Mouse (Mus musculus): ENCODE measurements at regions not wholly inside any gene's neighbourhood (a gene's known extent, or its start where the extent isn't known, plus 50 kb on each side); places are given as distances from the start of the nearest gene placed in this dataset.
A peak's percentile ranks its signal among the peaks of the same experiment; 100 is the strongest.

DNA sequence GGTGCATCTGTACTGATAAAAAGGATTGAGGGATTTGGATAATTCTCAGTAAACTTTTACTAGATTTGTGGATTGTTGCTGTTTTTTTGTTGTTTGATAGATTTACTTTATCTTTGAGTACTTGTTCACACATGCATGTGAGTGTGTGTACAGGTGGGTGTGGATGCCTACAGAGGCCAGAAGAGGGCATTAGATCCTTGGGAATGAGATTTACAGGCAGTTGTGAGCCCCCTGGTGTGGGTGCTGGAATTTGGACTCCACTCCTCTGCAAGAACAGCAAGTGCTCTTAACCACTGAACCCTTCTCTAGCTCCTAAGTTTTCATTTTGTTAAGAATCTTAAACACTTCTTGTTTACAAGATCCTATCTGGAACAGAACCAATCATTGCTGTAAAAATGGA, 303.5 kb upstream of the Mgmt start:
- no peak overlapping the region for H3K4me2 ChIP-seq (ENCODE audit: low read depth, severe bottlenecking)
- H3K36me3 ChIP-seq (ENCODE audit: control insufficient read depth, insufficient read depth, low read length), result no peaks in the 10 kb centered on the region
- H3K27ac ChIP-seq (replicated peaks; ENCODE audit: low read depth, low read length), result no peak overlapping the region
- H3K27me3 ChIP-seq (ENCODE audit: control insufficient read depth, insufficient read depth, low read length), result no peaks in the 10 kb centered on the region
- H3K9me3 ChIP-seq (ENCODE audit: control insufficient read depth, low read length), result no peaks in the 10 kb centered on the region
- no peak for DNase-seq (ENCODE audit: low spot score)
- H3K4me3 ChIP-seq (ENCODE audit: low read depth, low read length), result no peak overlapping the region
- ATAC-seq (ENCODE audit: insufficient number of reproducible peaks, low FRiP score, low TSS enrichment, low read depth), result no peak
- no peaks in the 10 kb centered on the region for H3K4me1 ChIP-seq (ENCODE audit: control insufficient read depth, insufficient read depth, low read length)
- H3K9ac ChIP-seq (ENCODE audit: low read length), result no peak overlapping the region

DNA sequence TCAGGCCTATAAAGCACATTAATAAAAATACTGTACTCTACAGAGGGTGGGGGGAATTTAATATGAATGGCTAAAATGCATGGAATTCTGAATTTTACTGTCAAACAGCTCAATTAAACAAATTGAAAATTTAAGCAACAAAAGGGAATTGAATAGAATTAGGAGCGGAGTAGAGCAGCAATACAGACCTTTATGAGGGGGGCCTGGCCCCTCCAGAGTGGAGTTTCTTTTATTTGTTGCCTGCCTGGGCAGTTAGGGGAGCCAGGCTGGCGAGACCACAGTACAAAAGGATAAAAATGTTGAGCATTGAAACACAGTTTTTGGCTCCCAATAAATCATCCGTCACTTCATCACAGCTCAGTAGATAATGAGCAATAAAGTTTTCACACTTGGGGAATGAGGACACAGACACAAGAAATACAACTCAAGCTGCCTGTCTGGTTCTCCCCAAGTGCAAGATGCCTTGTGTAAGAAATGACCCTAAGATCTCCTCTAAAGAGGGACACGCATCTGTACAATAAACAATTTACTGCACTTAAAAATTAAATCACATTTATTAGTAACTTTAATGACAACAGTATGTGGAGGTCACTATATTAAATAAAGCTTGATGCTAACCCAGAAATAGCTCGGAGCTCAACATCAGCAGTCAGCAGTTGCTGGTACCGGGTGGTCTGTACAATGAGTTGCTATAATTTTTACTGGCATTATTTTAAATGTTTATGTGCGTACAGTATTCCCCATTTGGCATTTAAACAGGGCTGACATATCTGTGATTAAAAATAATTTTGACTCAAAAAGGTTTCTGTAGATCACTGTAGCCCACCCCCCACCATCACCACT, 286.9 kb upstream of the Mgmt start:
- 41% methylated on average over 7 of the region's 7 CpGs for WGBS
- no peak for DNase-seq (ENCODE audit: low spot score)
- ATAC-seq (ENCODE audit: insufficient number of reproducible peaks, low FRiP score, low TSS enrichment, low read depth), result no peak
- Histone ChIP-seq H3K4me1 (ENCODE audit: control insufficient read depth, insufficient read depth, low read length) (peaks cover 12% of the 10 kb centered on the region), H3K36me3 (ENCODE audit: control insufficient read depth, insufficient read depth, low read length) (no peaks in the 10 kb centered on the region), H3K9ac (ENCODE audit: low read length) (no peak overlapping the region), H3K4me2 (ENCODE audit: low read depth, severe bottlenecking) (no peak overlapping the region), H3K27me3 (ENCODE audit: control insufficient read depth, insufficient read depth, low read length) (no peaks in the 10 kb centered on the region), H3K27ac (replicated peaks; ENCODE audit: low read depth, low read length) (no peak overlapping the region), H3K4me3 (ENCODE audit: low read depth, low read length) (no peak overlapping the region), H3K9me3 (ENCODE audit: control insufficient read depth, low read length) (no peaks in the 10 kb centered on the region)

GRCm38 (mm10) chr7:136613496-136613895, 280.9 kb upstream of the Mgmt start:
- H3K4me1 ChIP-seq (ENCODE audit: control insufficient read depth, insufficient read depth, low read length), result peaks cover 4% of the 10 kb centered on the region
- no peak overlapping the region for H3K9ac ChIP-seq (ENCODE audit: low read length)
- no peak overlapping the region for H3K27ac ChIP-seq (replicated peaks; ENCODE audit: low read depth, low read length)
- no peaks in the 10 kb centered on the region for H3K9me3 ChIP-seq (ENCODE audit: control insufficient read depth, low read length)
- ATAC-seq (ENCODE audit: insufficient number of reproducible peaks, low FRiP score, low TSS enrichment, low read depth), result no peak
- no peaks in the 10 kb centered on the region for H3K27me3 ChIP-seq (ENCODE audit: control insufficient read depth, insufficient read depth, low read length)
- DNase-seq (ENCODE audit: low spot score), result no peak
- WGBS, result 67% methylated on average over 4 of the region's 4 CpGs
- no peak overlapping the region for H3K4me2 ChIP-seq (ENCODE audit: low read depth, severe bottlenecking)
- H3K36me3 ChIP-seq (ENCODE audit: control insufficient read depth, insufficient read depth, low read length), result no peaks in the 10 kb centered on the region
- no peak overlapping the region for H3K4me3 ChIP-seq (ENCODE audit: low read depth, low read length)

GRCm38 (mm10) chr7:136624496-136624895, 269.9 kb upstream of the Mgmt start:
- Histone ChIP-seq H3K4me2 (ENCODE audit: low read depth, severe bottlenecking) (no peak overlapping the region), H3K9ac (ENCODE audit: low read length) (no peak overlapping the region), H3K27ac (replicated peaks; ENCODE audit: low read depth, low read length) (no peak overlapping the region), H3K36me3 (ENCODE audit: control insufficient read depth, insufficient read depth, low read length) (no peaks in the 10 kb centered on the region), H3K4me1 (ENCODE audit: control insufficient read depth, insufficient read depth, low read length) (no peaks in the 10 kb centered on the region), H3K27me3 (ENCODE audit: control insufficient read depth, insufficient read depth, low read length) (no peaks in the 10 kb centered on the region), H3K4me3 (ENCODE audit: low read depth, low read length) (no peak overlapping the region), H3K9me3 (ENCODE audit: control insufficient read depth, low read length) (no peaks in the 10 kb centered on the region)
- DNase-seq (ENCODE audit: low spot score) (no peak), ATAC-seq (ENCODE audit: insufficient number of reproducible peaks, low FRiP score, low TSS enrichment, low read depth) (no peak)
- 53% methylated on average over 4 of the region's 4 CpGs for WGBS

GRCm38 (mm10) chr7:136631089-136631488, 263.3 kb upstream of the Mgmt start:
- H3K9me3 ChIP-seq (ENCODE audit: control insufficient read depth, low read length), result no peaks in the 10 kb centered on the region
- DNase-seq (ENCODE audit: low spot score), result no peak
- no peak overlapping the region for H3K9ac ChIP-seq (ENCODE audit: low read length)
- no peak overlapping the region for H3K4me2 ChIP-seq (ENCODE audit: low read depth, severe bottlenecking)
- 88% methylated on average over 3 of the region's 3 CpGs for WGBS
- H3K4me3 ChIP-seq (ENCODE audit: low read depth, low read length), result no peak overlapping the region
- peaks cover 6% of the 10 kb centered on the region for H3K4me1 ChIP-seq (ENCODE audit: control insufficient read depth, insufficient read depth, low read length)
- no peaks in the 10 kb centered on the region for H3K36me3 ChIP-seq (ENCODE audit: control insufficient read depth, insufficient read depth, low read length)
- no peak overlapping the region for H3K27ac ChIP-seq (replicated peaks; ENCODE audit: low read depth, low read length)
- 0 out of 2 replicates have a peak, but pooled peaks cover 3% of the 10 kb centered on the region for H3K27me3 ChIP-seq (ENCODE audit: control insufficient read depth, insufficient read depth, low read length)
- ATAC-seq (ENCODE audit: insufficient number of reproducible peaks, low FRiP score, low TSS enrichment, low read depth), result no peak

DNA sequence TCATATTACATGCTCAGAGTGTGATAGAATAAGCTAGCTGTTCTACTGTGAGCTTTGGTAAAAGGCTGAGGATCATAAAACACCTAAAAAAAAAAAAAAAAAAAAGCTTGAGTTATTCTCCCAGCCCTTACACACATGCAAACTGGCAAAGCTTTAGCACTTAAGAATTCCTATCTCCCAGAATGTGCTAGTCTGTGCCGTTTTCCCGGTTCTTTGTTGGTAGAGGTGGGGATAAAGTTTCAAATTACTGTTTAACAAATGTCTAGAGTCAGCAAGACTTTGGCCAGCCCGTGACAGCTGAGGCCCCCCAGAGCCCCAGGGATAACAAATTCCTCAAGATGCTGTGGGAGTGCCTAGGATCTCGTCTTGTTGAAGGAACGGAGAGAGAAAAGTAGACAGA, 254.3 kb upstream of the Mgmt start:
- no peak overlapping the region for H3K9ac ChIP-seq (ENCODE audit: low read length)
- 9% methylated on average over 5 of the region's 5 CpGs for WGBS
- peak; percentile 41 for DNase-seq (ENCODE audit: low spot score)
- no peaks in the 10 kb centered on the region for H3K27me3 ChIP-seq (ENCODE audit: control insufficient read depth, insufficient read depth, low read length)
- H3K4me3 ChIP-seq (ENCODE audit: low read depth, low read length), result no peak overlapping the region
- no peak overlapping the region for H3K27ac ChIP-seq (replicated peaks; ENCODE audit: low read depth, low read length)
- ATAC-seq (ENCODE audit: insufficient number of reproducible peaks, low FRiP score, low TSS enrichment, low read depth), result no peak
- H3K4me1 ChIP-seq (ENCODE audit: control insufficient read depth, insufficient read depth, low read length), result peaks cover 16% of the 10 kb centered on the region
- no peaks in the 10 kb centered on the region for H3K9me3 ChIP-seq (ENCODE audit: control insufficient read depth, low read length)
- no peak overlapping the region for H3K4me2 ChIP-seq (ENCODE audit: low read depth, severe bottlenecking)
- no peaks in the 10 kb centered on the region for H3K36me3 ChIP-seq (ENCODE audit: control insufficient read depth, insufficient read depth, low read length)

GRCm38 (mm10) chr7:136640771-136641170, 253.6 kb upstream of the Mgmt start:
- H3K9me3 ChIP-seq (ENCODE audit: control insufficient read depth, low read length), result no peaks in the 10 kb centered on the region
- no peak overlapping the region for H3K4me2 ChIP-seq (ENCODE audit: low read depth, severe bottlenecking)
- H3K27ac ChIP-seq (replicated peaks; ENCODE audit: low read depth, low read length), result no peak overlapping the region
- H3K9ac ChIP-seq (ENCODE audit: low read length), result no peak overlapping the region
- ATAC-seq (ENCODE audit: insufficient number of reproducible peaks, low FRiP score, low TSS enrichment, low read depth) (no peak), DNase-seq (ENCODE audit: low spot score) (no peak)
- no peak overlapping the region for H3K4me3 ChIP-seq (ENCODE audit: low read depth, low read length)
- H3K36me3 ChIP-seq (ENCODE audit: control insufficient read depth, insufficient read depth, low read length), result no peaks in the 10 kb centered on the region
- peaks cover 12% of the 10 kb centered on the region for H3K4me1 ChIP-seq (ENCODE audit: control insufficient read depth, insufficient read depth, low read length)
- 85% methylated on average over 7 of the region's 7 CpGs for WGBS
- no peaks in the 10 kb centered on the region for H3K27me3 ChIP-seq (ENCODE audit: control insufficient read depth, insufficient read depth, low read length)

- Histone ChIP-seq H3K4me3 (ENCODE audit: low read depth, low read length) (no peak overlapping the region), H3K27me3 (ENCODE audit: control insufficient read depth, insufficient read depth, low read length) (no peaks in the 10 kb centered on the region), H3K4me2 (ENCODE audit: low read depth, severe bottlenecking) (no peak overlapping the region), H3K9ac (ENCODE audit: low read length) (no peak overlapping the region), H3K27ac (replicated peaks; ENCODE audit: low read depth, low read length) (no peak overlapping the region), H3K9me3 (ENCODE audit: control insufficient read depth, low read length) (no peaks in the 10 kb centered on the region), H3K36me3 (ENCODE audit: control insufficient read depth, insufficient read depth, low read length) (no peaks in the 10 kb centered on the region), H3K4me1 (ENCODE audit: control insufficient read depth, insufficient read depth, low read length) (no peaks in the 10 kb centered on the region)
- WGBS, result 84% methylated on average over 4 of the region's 4 CpGs
- ATAC-seq (ENCODE audit: insufficient number of reproducible peaks, low FRiP score, low TSS enrichment, low read depth) (no peak), DNase-seq (ENCODE audit: low spot score) (no peak)
These were observed 244.6 kb upstream of the Mgmt start for GRCm38 (mm10) chr7:136649796-136650195.

DNA sequence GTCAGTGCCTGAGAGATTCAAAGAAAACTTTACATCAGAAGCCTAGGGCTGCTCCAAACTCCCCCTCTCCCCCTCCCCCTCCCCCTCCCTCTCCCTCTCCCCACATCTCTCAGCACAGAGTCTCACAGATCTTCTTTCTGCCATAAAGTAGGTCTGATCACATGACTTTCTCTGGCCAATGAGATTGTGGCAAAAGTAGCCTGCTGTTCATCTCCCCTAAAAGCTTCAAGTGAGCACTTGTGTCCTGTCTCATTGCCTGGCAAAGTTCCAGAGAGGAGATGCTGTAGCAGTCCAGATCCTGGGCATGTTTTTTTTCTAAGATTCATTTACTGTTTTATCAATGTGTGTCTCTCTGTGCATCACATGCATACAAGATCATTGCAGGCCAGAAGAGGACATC, 234.5 kb upstream of the Mgmt start:
- no peak for ATAC-seq (ENCODE audit: insufficient number of reproducible peaks, low FRiP score, low TSS enrichment, low read depth)

More for the DNA sequence above, 234.5 kb upstream of the Mgmt start:
- no peaks in the 10 kb centered on the region for H3K4me1 ChIP-seq (ENCODE audit: control insufficient read depth, insufficient read depth, low read length)
- H3K4me3 ChIP-seq (ENCODE audit: low read depth, low read length), result no peak overlapping the region
- DNase-seq (ENCODE audit: low spot score), result no peak
- no peaks in the 10 kb centered on the region for H3K9me3 ChIP-seq (ENCODE audit: control insufficient read depth, low read length)
- no peak overlapping the region for H3K9ac ChIP-seq (ENCODE audit: low read length)
- no peak overlapping the region for H3K27ac ChIP-seq (replicated peaks; ENCODE audit: low read depth, low read length)
- H3K27me3 ChIP-seq (ENCODE audit: control insufficient read depth, insufficient read depth, low read length), result no peaks in the 10 kb centered on the region
- H3K36me3 ChIP-seq (ENCODE audit: control insufficient read depth, insufficient read depth, low read length), result no peaks in the 10 kb centered on the region
- no peak overlapping the region for H3K4me2 ChIP-seq (ENCODE audit: low read depth, severe bottlenecking)

Data from limb, embryonic 11.5 days (tissue).